Mouse (Mus musculus): Measurements from ENCODE around the gene Eif4a1. TPM values are rescaled to one million over a fixed set of nuclear protein-coding genes. Genes with fewer than 3 reads are reported as not detected.

Eif4a1 gene
- polyA plus RNA-seq, 1 experiment, result 722 TPM

DNA sequence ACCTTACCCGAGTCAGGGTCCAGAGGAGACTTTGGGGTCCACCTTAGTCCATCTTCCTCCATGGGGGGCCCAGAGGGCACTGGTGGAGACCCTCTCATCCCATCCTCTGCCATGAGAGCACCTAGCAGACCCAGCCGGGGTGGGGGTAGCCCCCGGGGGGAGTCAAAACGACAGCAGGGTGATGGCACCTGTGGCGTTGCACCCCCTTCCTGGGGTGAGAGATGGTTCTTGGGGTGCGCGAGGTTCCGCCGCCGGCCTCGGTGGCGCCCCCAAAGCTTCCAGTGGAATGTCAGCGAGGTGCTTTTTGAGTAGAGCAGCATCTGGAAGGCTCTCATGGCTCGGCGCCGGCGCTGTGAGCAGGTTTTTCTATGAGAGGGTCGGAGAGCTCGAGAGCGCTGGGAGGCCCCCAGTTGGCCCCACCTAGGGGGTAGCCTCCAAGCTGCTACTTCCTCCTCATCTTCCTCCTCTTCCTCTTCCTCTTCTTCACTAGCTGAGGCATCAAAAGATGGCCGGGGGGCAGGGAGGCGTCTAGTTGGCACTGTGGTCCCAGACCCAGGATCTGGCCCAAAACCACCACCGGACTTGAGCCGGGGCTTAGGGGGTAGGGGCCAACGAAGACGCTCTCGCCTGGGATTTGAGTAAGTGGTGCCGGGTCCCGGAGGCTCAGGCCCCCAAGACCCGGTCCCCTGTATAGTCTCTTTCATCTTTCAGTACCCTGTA lies 8.1 kb upstream of the Eif4a1 start:
- no peak for DNase-seq
- 94% methylated on average over 30 of the region's 30 CpGs for WGBS
- no peak overlapping the region for H3K27ac ChIP-seq (ENCODE audit: control insufficient read depth, insufficient read depth, low read length)
- TF ChIP-seq CTCF (IDR thresholded peaks at IDR 0.05; ENCODE audit: borderline replicate concordance, control insufficient read depth, extremely low read depth, insufficient read depth, low read length, poor library complexity), result no peak
- TF ChIP-seq POLR2A (IDR thresholded peaks at IDR 0.05; ENCODE audit: control insufficient read depth, extremely low read depth, insufficient read depth, low read length, poor library complexity), result no peak
- H3K4me3 ChIP-seq (ENCODE audit: control insufficient read depth, insufficient read depth, low read length), result no peak overlapping the region
- no peaks in the 10 kb centered on the region for H3K27me3 ChIP-seq (ENCODE audit: control insufficient read depth, insufficient read depth, low read length)
- H3K36me3 ChIP-seq (ENCODE audit: control insufficient read depth, insufficient read depth, low read length), result peaks cover 16% of the 10 kb centered on the region
- peaks cover 9% of the 10 kb centered on the region for H3K4me1 ChIP-seq (replicated peaks; ENCODE audit: control insufficient read depth, insufficient read depth, low read length)

DNA sequence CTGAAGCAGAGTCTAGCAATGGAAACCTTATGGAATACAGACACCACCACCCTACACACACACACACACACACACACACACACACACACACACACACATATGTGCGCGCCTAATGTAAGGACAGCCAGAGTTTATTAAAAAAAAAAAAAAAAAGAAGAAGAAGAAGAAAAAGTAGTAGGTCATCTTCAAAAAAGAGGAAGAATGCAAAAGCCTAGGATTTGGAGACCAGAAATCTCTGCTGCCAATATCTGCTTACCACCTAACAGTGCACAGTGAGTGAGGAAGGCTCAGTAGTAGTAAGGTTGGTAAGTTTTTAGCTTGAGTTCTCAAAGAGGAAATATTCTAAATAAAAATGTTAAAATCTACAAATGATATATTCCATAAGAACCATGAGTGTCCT lies 6.9 kb upstream of the Eif4a1 start:
- WGBS, result 100% methylated on average over 2 of the region's 2 CpGs
- Histone ChIP-seq H3K27me3 (ENCODE audit: control insufficient read depth, insufficient read depth, low read length) (no peaks in the 10 kb centered on the region), H3K36me3 (ENCODE audit: control insufficient read depth, insufficient read depth, low read length) (peaks cover 19% of the 10 kb centered on the region), H3K27ac (ENCODE audit: control insufficient read depth, insufficient read depth, low read length) (no peak overlapping the region), H3K4me3 (ENCODE audit: control insufficient read depth, insufficient read depth, low read length) (no peak overlapping the region), H3K4me1 (replicated peaks; ENCODE audit: control insufficient read depth, insufficient read depth, low read length) (peaks cover 9% of the 10 kb centered on the region)
- DNase-seq, result no peak
- no peak for TF ChIP-seq POLR2A (IDR thresholded peaks at IDR 0.05; ENCODE audit: control insufficient read depth, extremely low read depth, insufficient read depth, low read length, poor library complexity)
- no peak for TF ChIP-seq CTCF (IDR thresholded peaks at IDR 0.05; ENCODE audit: borderline replicate concordance, control insufficient read depth, extremely low read depth, insufficient read depth, low read length, poor library complexity)

DNA sequence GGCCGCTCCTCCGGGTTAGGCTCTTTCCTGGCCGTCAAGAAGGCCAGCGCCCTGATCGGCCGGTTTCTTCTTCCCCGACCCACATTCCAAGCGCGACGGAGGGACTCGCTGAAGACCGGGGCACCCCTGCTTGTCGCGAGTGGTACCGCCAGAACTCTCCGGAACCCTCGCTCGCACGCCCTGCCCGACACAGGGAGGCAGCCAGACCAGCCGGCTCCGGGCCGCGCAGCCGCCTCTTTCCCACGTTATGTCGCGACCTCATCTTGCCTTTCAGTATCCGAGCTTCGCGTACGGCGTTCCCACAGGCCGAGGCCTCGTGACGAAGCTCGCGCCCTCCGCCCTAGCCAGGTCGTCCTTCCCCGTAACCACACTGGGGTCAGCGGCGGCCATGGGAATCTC lies 498 bp downstream of the Eif4a1 start:
- DNase-seq, result no peak
- Histone ChIP-seq H3K4me1 (replicated peaks; ENCODE audit: control insufficient read depth, insufficient read depth, low read length) (peaks cover 2% of the 10 kb centered on the region), H3K4me3 (ENCODE audit: control insufficient read depth, insufficient read depth, low read length) (peak overlapping the region; percentile 96), H3K27ac (ENCODE audit: control insufficient read depth, insufficient read depth, low read length) (peak overlapping the region; percentile 87), H3K36me3 (ENCODE audit: control insufficient read depth, insufficient read depth, low read length) (peaks cover 49% of the 10 kb centered on the region), H3K27me3 (ENCODE audit: control insufficient read depth, insufficient read depth, low read length) (no peaks in the 10 kb centered on the region)
- WGBS, result 0% methylated on average over 43 of the region's 43 CpGs
- TF ChIP-seq CTCF (IDR thresholded peaks at IDR 0.05; ENCODE audit: borderline replicate concordance, control insufficient read depth, extremely low read depth, insufficient read depth, low read length, poor library complexity), result no peak
- no peak for TF ChIP-seq POLR2A (IDR thresholded peaks at IDR 0.05; ENCODE audit: control insufficient read depth, extremely low read depth, insufficient read depth, low read length, poor library complexity)

DNA sequence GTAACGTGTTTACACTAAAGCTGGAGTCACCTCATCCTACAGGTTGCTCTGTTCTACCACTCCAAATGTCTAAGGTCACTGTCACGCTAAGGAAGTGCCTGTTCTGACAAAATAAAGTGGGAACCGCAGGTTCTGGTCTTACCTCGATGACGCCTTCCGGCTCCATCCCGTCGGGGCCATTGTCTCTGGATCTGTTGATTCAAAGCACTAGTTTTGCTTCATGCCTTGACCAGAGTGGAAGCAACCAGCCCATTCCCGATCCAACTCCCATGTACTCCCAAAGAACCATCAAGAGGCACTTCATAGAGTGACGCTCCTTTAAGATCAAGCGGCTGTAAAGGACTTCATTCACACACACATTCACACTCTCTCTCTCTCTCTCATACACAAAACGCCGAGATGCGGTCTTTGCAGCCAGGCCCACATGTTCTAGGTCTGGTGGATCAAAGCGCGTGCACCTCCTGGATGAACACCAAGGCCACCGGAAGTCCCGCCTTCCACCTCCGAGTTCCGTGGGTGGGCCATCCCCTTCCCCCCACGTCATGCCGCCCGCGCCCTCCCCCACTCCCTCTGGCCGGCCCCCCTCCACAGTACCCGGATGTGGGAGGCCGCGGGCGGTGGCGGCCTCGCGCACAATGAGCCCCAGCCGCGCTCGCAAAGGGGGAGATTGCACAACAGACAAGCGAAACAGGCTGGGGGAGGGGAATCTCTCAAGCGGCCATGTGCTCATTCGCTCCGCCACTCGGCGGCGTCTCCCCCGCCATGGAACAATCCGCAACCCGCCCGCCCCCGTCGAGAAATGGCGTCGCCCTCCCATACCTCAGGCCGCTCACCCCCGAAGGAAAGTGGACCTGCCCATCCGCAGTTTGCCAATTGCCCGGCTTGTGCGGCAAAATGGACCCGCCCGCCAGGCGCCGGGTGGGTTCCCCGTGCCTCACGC lies 1.2 kb downstream of the Eif4a1 start:
- TF ChIP-seq CTCF (IDR thresholded peaks at IDR 0.05; ENCODE audit: borderline replicate concordance, control insufficient read depth, extremely low read depth, insufficient read depth, low read length, poor library complexity) (no peak), POLR2A (IDR thresholded peaks at IDR 0.05; ENCODE audit: control insufficient read depth, extremely low read depth, insufficient read depth, low read length, poor library complexity) (peak; percentile 67)
- peak overlapping the region; percentile 87 for H3K27ac ChIP-seq (ENCODE audit: control insufficient read depth, insufficient read depth, low read length)
- H3K36me3 ChIP-seq (ENCODE audit: control insufficient read depth, insufficient read depth, low read length), result peaks cover 56% of the 10 kb centered on the region
- H3K4me3 ChIP-seq (ENCODE audit: control insufficient read depth, insufficient read depth, low read length), result peak overlapping the region; percentile 96
- whole genome bisulfite sequencing, result under 1% methylated on average over 61 of the region's 61 CpGs
- no peaks in the 10 kb centered on the region; the same call in 1 of the 2 replicates for H3K4me1 ChIP-seq (replicated peaks; ENCODE audit: control insufficient read depth, insufficient read depth, low read length)
- DNase-seq, result peak; percentile 95
- no peaks in the 10 kb centered on the region for H3K27me3 ChIP-seq (ENCODE audit: control insufficient read depth, insufficient read depth, low read length)

DNA sequence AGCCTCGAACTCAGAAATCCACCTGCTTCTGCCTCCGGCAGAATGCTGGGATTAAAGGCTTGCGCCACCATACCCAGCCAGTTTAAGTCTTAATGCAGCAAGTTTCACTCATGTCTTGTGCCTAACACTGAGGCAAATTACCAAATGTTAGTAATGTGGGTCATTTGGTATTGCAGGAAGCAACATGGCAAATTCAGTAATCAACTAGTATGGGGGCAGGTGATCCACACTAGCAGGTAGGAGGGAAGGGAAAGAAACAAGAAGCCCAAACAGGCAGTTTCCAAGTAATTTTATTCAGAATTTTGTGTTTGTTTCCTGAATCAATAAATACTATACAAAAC lies 5.6 kb downstream of the Eif4a1 start:
- DNase-seq, result no peak
- TF ChIP-seq CTCF (IDR thresholded peaks at IDR 0.05; ENCODE audit: borderline replicate concordance, control insufficient read depth, extremely low read depth, insufficient read depth, low read length, poor library complexity) (no peak), POLR2A (IDR thresholded peaks at IDR 0.05; ENCODE audit: control insufficient read depth, extremely low read depth, insufficient read depth, low read length, poor library complexity) (no peak)
- H3K27me3 ChIP-seq (ENCODE audit: control insufficient read depth, insufficient read depth, low read length), result no peaks in the 10 kb centered on the region
- H3K36me3 ChIP-seq (ENCODE audit: control insufficient read depth, insufficient read depth, low read length), result peaks cover 42% of the 10 kb centered on the region
- H3K27ac ChIP-seq (ENCODE audit: control insufficient read depth, insufficient read depth, low read length), result no peak overlapping the region
- 96% methylated on average over 3 of the region's 3 CpGs for WGBS
- H3K4me3 ChIP-seq (ENCODE audit: control insufficient read depth, insufficient read depth, low read length), result no peak overlapping the region
- peaks cover 12% of the 10 kb centered on the region for H3K4me1 ChIP-seq (replicated peaks; ENCODE audit: control insufficient read depth, insufficient read depth, low read length)

DNA sequence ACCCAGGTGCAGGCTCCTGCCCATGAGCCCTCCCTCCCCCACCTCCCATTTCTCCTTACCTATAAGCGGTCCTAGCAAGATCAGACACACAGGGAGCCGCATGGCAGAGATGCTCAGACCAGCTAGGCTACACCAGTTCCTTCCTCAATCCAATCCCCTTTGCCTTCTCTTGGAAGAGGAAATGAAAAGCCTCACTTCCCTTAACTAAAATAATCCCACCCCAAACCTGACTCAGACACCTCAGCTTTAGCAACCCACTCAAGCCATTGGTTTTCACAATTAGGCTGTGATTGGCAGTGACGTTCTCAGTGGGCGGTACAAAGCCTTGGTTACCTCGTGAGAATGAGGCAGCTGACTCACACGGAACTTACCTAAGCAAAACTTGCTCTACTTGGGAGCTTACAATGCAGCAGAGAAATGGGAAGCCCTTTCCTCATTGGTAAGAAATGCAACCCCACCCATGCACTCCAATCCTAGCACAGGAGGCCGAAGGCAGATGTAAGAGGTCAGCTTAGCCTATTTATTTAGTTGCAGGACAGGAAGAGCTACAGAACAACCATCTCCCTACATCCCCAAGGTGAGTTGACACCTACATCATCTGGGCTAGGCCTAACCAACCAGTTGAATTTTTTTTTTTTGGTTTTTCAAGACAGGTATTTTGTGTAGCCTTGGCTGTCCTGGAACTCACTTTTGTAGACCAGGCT lies 6.1 kb downstream of the Eif4a1 start, which contains the start of gene Cd68:
TSS of gene Cd68 (minus strand) at position 193 of the 704 bp plus-strand sequence.
- TF ChIP-seq CTCF (IDR thresholded peaks at IDR 0.05; ENCODE audit: borderline replicate concordance, control insufficient read depth, extremely low read depth, insufficient read depth, low read length, poor library complexity) (no peak), POLR2A (IDR thresholded peaks at IDR 0.05; ENCODE audit: control insufficient read depth, extremely low read depth, insufficient read depth, low read length, poor library complexity) (no peak)
- 55% methylated on average over 7 of the region's 7 CpGs for WGBS
- Histone ChIP-seq H3K4me1 (replicated peaks; ENCODE audit: control insufficient read depth, insufficient read depth, low read length) (peaks cover 17% of the 10 kb centered on the region), H3K27ac (ENCODE audit: control insufficient read depth, insufficient read depth, low read length) (no peak within 1 kb of the TSS), H3K27me3 (ENCODE audit: control insufficient read depth, insufficient read depth, low read length) (no peaks in the 10 kb centered on the region), H3K36me3 (ENCODE audit: control insufficient read depth, insufficient read depth, low read length) (peaks cover 42% of the 10 kb centered on the region), H3K4me3 (ENCODE audit: control insufficient read depth, insufficient read depth, low read length) (no peak within 1 kb of the TSS)
- DNase-seq, result no peak

Data from thymus, adult 2 months (tissue).